Mouse (Mus musculus): ENCODE results near the gene Pdilt. TPM values are rescaled to one million over a fixed set of nuclear protein-coding genes. Genes with fewer than 3 reads are reported as not detected.

Pdilt gene
- polyA plus RNA-seq, 1 experiment = not detected

- TF ChIP-seq CTCF (IDR thresholded peaks at IDR 0.05; ENCODE audit: borderline replicate concordance, insufficient read depth, low read depth, low read length) (no peak), POLR2A (IDR thresholded peaks at IDR 0.05; ENCODE audit: borderline replicate concordance, insufficient read depth, low read length) (no peak)
- H3K4me3 ChIP-seq (replicated peaks; ENCODE audit: insufficient read depth, low read depth, low read length) = no peak overlapping the region
- H3K4me1 ChIP-seq (ENCODE audit: control insufficient read depth, insufficient read depth, low read length) = no peaks in the 10 kb centered on the region
- WGBS = 50% methylated on average over 1 of the region's 1 CpGs
- H3K27me3 ChIP-seq (ENCODE audit: control insufficient read depth, insufficient read depth, low read length) = no peaks in the 10 kb centered on the region
- H3K27ac ChIP-seq (ENCODE audit: insufficient read depth, low read length) = no peak overlapping the region
- no peak for DNase-seq
These were observed 904 bp downstream of the Pdilt start for GRCm38 (mm10) chr7:119522385-119522784.

GRCm38 (mm10) chr7:119521816-119522215 lies 1.5 kb downstream of the Pdilt start:
- TF ChIP-seq POLR2A (IDR thresholded peaks at IDR 0.05; ENCODE audit: borderline replicate concordance, insufficient read depth, low read length) (no peak), CTCF (IDR thresholded peaks at IDR 0.05; ENCODE audit: borderline replicate concordance, insufficient read depth, low read depth, low read length) (no peak)
- no peak for DNase-seq
- Histone ChIP-seq H3K27ac (ENCODE audit: insufficient read depth, low read length) (no peak overlapping the region), H3K4me3 (replicated peaks; ENCODE audit: insufficient read depth, low read depth, low read length) (no peak overlapping the region), H3K4me1 (ENCODE audit: control insufficient read depth, insufficient read depth, low read length) (no peaks in the 10 kb centered on the region), H3K27me3 (ENCODE audit: control insufficient read depth, insufficient read depth, low read length) (no peaks in the 10 kb centered on the region)
- WGBS = 45% methylated on average over 3 of the region's 3 CpGs

DNA sequence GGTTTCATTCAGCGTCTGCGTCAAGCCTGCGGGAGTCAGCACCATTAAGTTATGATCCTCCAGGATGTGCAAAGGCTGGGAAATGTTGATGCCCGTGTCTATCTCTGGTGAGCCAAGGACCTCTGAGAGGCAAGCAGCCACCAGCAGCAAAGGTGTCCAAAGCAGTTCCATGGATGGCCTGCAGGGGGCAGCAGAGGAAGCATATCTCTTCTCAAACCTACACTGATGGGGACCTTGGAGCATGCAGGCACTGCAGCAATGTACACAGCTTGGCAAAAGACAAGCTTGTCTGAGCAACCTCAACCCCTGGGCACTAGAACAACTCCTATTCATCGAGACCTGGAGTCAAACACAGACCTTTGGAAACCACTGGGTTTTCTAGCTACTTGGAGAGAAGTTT lies 3.6 kb downstream of the Pdilt start:
- H3K27me3 ChIP-seq (ENCODE audit: control insufficient read depth, insufficient read depth, low read length) = no peaks in the 10 kb centered on the region
- no peak overlapping the region for H3K27ac ChIP-seq (ENCODE audit: insufficient read depth, low read length)
- DNase-seq = peak; percentile 43 to 68
- H3K4me3 ChIP-seq (replicated peaks; ENCODE audit: insufficient read depth, low read depth, low read length) = no peak overlapping the region
- no peaks in the 10 kb centered on the region for H3K4me1 ChIP-seq (ENCODE audit: control insufficient read depth, insufficient read depth, low read length)
- TF ChIP-seq POLR2A (IDR thresholded peaks at IDR 0.05; ENCODE audit: borderline replicate concordance, insufficient read depth, low read length) = no peak
- peak; percentile 81 for TF ChIP-seq CTCF (IDR thresholded peaks at IDR 0.05; ENCODE audit: borderline replicate concordance, insufficient read depth, low read depth, low read length)
- WGBS = 45% methylated on average over 5 of the region's 5 CpGs

DNA sequence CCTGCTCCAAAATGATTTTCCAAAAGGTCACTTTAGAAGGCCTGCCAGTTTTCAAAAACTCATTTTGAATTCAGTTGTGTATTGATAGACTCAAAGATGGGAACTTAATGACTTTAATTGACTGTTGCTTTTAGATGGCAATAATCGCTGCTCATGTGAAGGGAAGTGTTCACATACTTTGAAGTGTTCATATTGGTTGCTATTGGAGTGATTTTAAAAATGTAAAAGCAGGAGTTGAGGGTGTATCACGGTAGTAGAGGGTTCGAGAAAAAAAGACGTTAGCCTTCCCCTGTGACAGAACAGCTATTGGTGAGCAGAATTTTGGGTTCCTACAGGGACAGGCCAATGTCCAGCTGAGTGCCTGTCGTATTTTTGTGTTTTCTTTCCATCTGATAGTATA lies 4.1 kb downstream of the Pdilt start, which contains the start of gene Acsm5:
Gene Acsm5 (plus strand): TSS at position 301 of the 400 bp plus-strand sequence.
- 73% methylated on average over 5 of the region's 5 CpGs for WGBS
- Histone ChIP-seq H3K4me1 (ENCODE audit: control insufficient read depth, insufficient read depth, low read length) (no peaks in the 10 kb centered on the region), H3K4me3 (replicated peaks; ENCODE audit: insufficient read depth, low read depth, low read length) (no peak within 1 kb of the TSS), H3K27ac (ENCODE audit: insufficient read depth, low read length) (no peak within 1 kb of the TSS), H3K27me3 (ENCODE audit: control insufficient read depth, insufficient read depth, low read length) (no peaks in the 10 kb centered on the region)
- TF ChIP-seq POLR2A (IDR thresholded peaks at IDR 0.05; ENCODE audit: borderline replicate concordance, insufficient read depth, low read length) (no peak), CTCF (IDR thresholded peaks at IDR 0.05; ENCODE audit: borderline replicate concordance, insufficient read depth, low read depth, low read length) (no peak)
- no peak for DNase-seq

DNA sequence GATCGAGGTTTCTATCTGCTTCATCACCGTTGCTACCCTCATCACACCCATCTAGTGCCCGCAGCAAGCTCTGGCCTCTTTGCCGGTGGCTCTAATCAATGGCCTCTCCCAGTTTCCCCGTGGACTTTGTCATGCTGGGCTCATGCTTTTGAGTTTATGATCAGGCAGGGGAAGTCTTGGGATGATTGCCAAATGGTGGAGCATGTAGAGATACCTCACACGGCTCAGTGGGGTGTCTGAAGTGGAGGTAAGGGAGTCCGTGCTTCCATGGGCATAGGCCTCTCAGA lies 7.1 kb downstream of the Pdilt start:
- TF ChIP-seq CTCF (IDR thresholded peaks at IDR 0.05; ENCODE audit: borderline replicate concordance, insufficient read depth, low read depth, low read length) (no peak), POLR2A (IDR thresholded peaks at IDR 0.05; ENCODE audit: borderline replicate concordance, insufficient read depth, low read length) (no peak)
- WGBS = 77% methylated on average over 7 of the region's 7 CpGs

DNA sequence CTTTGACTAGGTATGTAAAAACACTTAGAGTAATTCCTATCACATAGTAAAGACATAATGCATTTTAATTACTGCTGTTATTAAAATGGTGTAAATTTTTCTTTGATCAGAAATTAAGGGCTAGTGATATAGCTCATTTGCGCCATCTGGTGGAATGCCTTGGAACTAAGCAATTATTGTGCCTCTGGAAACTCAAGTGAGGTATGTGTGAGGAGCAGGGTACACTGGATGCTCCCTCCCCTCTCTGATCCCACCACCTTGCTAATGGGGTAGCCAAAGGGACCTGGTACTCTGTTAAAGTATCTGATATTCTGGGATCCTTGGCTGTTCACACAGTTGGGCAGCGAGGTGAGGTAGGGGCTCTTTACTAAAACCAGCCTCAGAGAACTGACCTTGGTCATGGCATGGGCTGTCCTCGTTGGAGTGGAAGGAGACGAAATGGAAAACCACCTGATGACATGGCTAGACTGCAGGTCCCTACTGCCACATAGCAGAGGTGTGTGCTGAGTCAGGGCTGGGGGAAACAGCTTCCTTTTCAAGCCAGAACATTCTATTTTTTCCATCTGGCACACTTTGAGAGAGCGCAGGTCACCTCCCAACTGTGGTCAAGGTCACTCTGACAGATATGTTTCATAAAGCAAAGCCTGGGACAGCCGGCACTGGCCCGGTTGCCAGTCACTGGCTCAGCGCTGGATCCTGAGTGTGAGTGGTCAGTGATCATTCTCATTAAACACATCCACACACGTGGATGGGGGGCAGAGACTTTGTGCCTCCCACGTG lies 7.6 kb downstream of the Pdilt start:
- TF ChIP-seq CTCF (IDR thresholded peaks at IDR 0.05; ENCODE audit: borderline replicate concordance, insufficient read depth, low read depth, low read length) (peak; percentile 37; the same call in 1 of the 2 replicates), POLR2A (IDR thresholded peaks at IDR 0.05; ENCODE audit: borderline replicate concordance, insufficient read depth, low read length) (no peak)
- WGBS = 62% methylated on average over 10 of the region's 10 CpGs
- peak; percentile 30 to 57 for DNase-seq

More for the DNA sequence above, 7.1 kb downstream of the Pdilt start:
- Histone ChIP-seq H3K4me3 (replicated peaks; ENCODE audit: insufficient read depth, low read depth, low read length) (no peak overlapping the region), H3K27me3 (ENCODE audit: control insufficient read depth, insufficient read depth, low read length) (no peaks in the 10 kb centered on the region), H3K27ac (ENCODE audit: insufficient read depth, low read length) (no peak overlapping the region), H3K4me1 (ENCODE audit: control insufficient read depth, insufficient read depth, low read length) (no peaks in the 10 kb centered on the region)
- no peak for DNase-seq

DNA sequence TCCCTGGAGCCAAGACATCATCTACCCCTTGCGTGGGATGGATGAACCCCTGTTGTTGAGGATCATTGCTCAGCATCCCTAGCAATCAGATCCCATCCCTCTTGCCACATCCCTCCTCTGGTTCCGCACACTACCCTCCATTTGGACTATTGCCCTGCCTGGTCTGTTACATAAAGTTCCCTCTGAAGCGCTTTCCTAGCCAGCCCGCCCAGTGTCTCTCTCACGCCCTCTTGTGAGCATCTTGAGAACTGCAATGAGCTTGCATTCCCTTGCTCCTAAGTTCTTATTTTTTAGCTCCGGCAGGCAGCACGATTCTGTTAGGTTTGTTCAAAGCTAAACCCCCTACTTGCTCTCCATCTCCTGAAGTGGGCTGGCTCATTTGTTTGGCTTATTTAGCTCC lies 10.2 kb downstream of the Pdilt start:
- Histone ChIP-seq H3K4me3 (replicated peaks; ENCODE audit: insufficient read depth, low read depth, low read length) (no peak overlapping the region), H3K27me3 (ENCODE audit: control insufficient read depth, insufficient read depth, low read length) (no peaks in the 10 kb centered on the region), H3K27ac (ENCODE audit: insufficient read depth, low read length) (no peak overlapping the region), H3K4me1 (ENCODE audit: control insufficient read depth, insufficient read depth, low read length) (no peaks in the 10 kb centered on the region)
- peak; percentile 49 to 51 for DNase-seq
- TF ChIP-seq POLR2A (IDR thresholded peaks at IDR 0.05; ENCODE audit: borderline replicate concordance, insufficient read depth, low read length) = no peak
- TF ChIP-seq CTCF (IDR thresholded peaks at IDR 0.05; ENCODE audit: borderline replicate concordance, insufficient read depth, low read depth, low read length) = peak; percentile 73
- WGBS = 13% methylated on average over 7 of the region's 7 CpGs

More for the DNA sequence above, 7.6 kb downstream of the Pdilt start:
- no peak overlapping the region for H3K4me3 ChIP-seq (replicated peaks; ENCODE audit: insufficient read depth, low read depth, low read length)
- no peak overlapping the region for H3K27ac ChIP-seq (ENCODE audit: insufficient read depth, low read length)
- no peaks in the 10 kb centered on the region for H3K27me3 ChIP-seq (ENCODE audit: control insufficient read depth, insufficient read depth, low read length)
- H3K4me1 ChIP-seq (ENCODE audit: control insufficient read depth, insufficient read depth, low read length) = no peaks in the 10 kb centered on the region

DNA sequence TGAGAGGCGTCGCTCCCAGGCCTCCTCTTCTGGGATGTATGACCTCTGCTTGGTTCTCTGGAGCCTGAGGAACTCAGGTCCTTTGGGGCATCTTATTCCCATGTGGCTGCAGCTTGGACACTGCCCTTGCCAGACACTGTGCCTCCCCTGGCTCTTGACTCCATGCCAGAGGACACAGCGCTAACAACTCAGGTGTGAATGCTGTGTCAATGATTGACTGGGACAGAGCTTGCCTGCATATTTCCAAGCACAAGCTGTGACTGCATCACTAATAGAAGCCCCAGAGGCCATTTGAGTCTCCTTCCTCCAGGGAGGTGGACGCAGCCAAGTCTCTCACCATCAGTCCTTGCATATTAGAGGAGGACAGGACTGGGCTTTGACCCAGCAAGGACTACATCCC lies 12.1 kb downstream of the Pdilt start:
- DNase-seq = no peak
- Histone ChIP-seq H3K4me1 (ENCODE audit: control insufficient read depth, insufficient read depth, low read length) (no peaks in the 10 kb centered on the region), H3K27ac (ENCODE audit: insufficient read depth, low read length) (no peak overlapping the region), H3K4me3 (replicated peaks; ENCODE audit: insufficient read depth, low read depth, low read length) (no peak overlapping the region), H3K27me3 (ENCODE audit: control insufficient read depth, insufficient read depth, low read length) (no peaks in the 10 kb centered on the region)
- no peak for TF ChIP-seq CTCF (IDR thresholded peaks at IDR 0.05; ENCODE audit: borderline replicate concordance, insufficient read depth, low read depth, low read length)
- WGBS = 65% methylated on average over 4 of the region's 4 CpGs

Data from cerebellum, adult 2 months (tissue).